Mouse (Mus musculus): Measurements from ENCODE around the gene Fancd2. TPM values are rescaled to one million over a fixed set of nuclear protein-coding genes. Genes with fewer than 3 reads are reported as not detected.
A peak's percentile ranks its signal among the peaks of the same experiment; 100 is the strongest.

Gene Fancd2
- total and polyA plus RNA-seq, 3 experiments, result 14.0 to 35.0 (median 18.5) TPM

DNA sequence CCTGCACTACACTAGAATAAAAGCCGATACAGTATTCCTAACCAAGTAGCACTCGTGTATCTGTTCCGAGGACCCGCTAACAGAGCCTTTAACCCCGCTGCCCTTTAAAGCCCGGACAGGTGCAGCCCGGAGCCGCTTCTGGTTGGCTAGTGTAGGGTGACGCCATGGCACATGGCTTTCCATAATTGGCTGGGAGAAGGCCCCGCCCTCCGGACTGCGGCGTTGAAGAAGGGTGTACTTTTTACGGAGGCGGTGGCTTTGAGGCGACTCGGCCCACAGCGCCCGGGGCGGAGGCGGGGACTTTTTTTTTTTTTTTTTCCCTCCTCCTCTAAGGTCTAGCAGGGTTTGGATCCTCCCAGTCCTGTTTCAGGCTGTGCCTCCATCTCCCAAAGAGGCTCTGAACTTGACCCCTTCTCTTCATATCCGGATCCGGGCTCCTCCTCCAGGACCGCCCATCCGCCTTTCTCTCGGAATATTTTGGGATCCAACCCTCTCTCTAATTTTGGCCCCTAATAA, 48.3 kb upstream of the Fancd2 start, which contains the start of gene Creld1 (continued):
- TF ChIP-seq CHD2 (IDR thresholded peaks at IDR 0.05; ENCODE audit: low read length) (no peak), ZNF384 (IDR thresholded peaks at IDR 0.05; ENCODE audit: low read depth, low read length) (peak; percentile 98), HCFC1 (IDR thresholded peaks at IDR 0.05; ENCODE audit: low read depth, low read length) (peak; percentile 50; the same call in 1 of the 2 replicates)

DNA sequence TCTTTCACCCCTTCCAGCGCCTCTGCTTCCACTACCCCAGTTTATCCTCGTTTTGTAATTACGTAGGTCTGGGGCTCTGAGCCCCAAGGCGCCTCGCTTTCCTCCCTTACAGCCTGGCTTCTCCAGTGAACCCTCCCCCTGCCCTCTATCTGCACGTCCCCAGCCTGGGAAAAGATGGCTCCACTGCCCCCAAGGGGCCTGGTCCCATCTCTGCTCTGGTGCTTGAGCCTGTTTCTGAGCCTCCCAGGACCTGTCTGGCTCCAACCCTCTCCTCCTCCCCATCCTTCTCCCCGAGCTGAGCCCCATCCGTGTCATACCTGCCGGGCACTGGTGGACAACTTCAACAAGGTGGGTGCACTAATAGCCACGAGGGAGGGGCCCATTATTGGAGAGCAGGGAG, 47.8 kb upstream of the Fancd2 start:
- Histone ChIP-seq H3K27ac (ENCODE audit: control insufficient read depth, low read depth, low read length) (peak overlapping the region; percentile 69), H3K79me2 (ENCODE audit: control insufficient read depth, insufficient read depth, low read length, poor library complexity) (0 out of 2 replicates have a peak, but pooled peaks cover 2% of the 10 kb centered on the region), H3K36me3 (ENCODE audit: control insufficient read depth in 1 of 2, insufficient read depth in 2 of 2, low read length in 2 of 2) (peaks cover 0 to 17% of the 10 kb centered on the region in 2 experiments; a peak in 2 of 4 replicates), H3K9ac (ENCODE audit: control insufficient read depth, low read depth, low read length, poor library complexity, severe bottlenecking) (peak overlapping the region; percentile 83), H3K4me1 (ENCODE audit: control insufficient read depth in 1 of 2, insufficient read depth in 2 of 2, low read length in 2 of 2) (peaks cover 6 to 21% of the 10 kb centered on the region in 2 experiments), H3K4me3 (ENCODE audit: control insufficient read depth in 1 of 2, insufficient read depth in 1 of 2, low read depth in 2 of 2, low read length in 2 of 2) (peak overlapping the region; percentile 73 to 84), H3K9me3 (replicated peaks; ENCODE audit: insufficient read depth, low read length) (no peaks in the 10 kb centered on the region), H3K27me3 (ENCODE audit: control insufficient read depth in 1 of 2, insufficient read depth in 2 of 2, low read length in 2 of 2) (0 out of 4 replicates have a peak, but pooled peaks cover 0 to 2% of the 10 kb centered on the region in 2 experiments)
- DNase-seq (ENCODE audit: low read depth, low spot score), result peak; percentile 63
- TF ChIP-seq ELF1 (IDR thresholded peaks at IDR 0.05; ENCODE audit: low read depth, low read length) (0 out of 2 replicates have a peak, but pooled peaks have one; percentile 4), ZKSCAN1 (IDR thresholded peaks at IDR 0.05; ENCODE audit: low read depth, low read length) (0 out of 2 replicates have a peak, but pooled peaks have one; percentile 5), ZC3H11A (IDR thresholded peaks at IDR 0.05; ENCODE audit: low read depth, low read length) (no peak), MXI1 (IDR thresholded peaks at IDR 0.05; ENCODE audit: low read depth, low read length) (0 out of 2 replicates have a peak, but pooled peaks have one; percentile 28), ETS1 (IDR thresholded peaks at IDR 0.05; ENCODE audit: low read depth, low read length) (0 out of 2 replicates have a peak, but pooled peaks have one; percentile 0)

- Histone ChIP-seq H3K27me3 (ENCODE audit: control insufficient read depth in 1 of 2, insufficient read depth in 2 of 2, low read length in 2 of 2) (no peaks in the 10 kb centered on the region), H3K79me2 (ENCODE audit: control insufficient read depth, insufficient read depth, low read length, poor library complexity) (0 out of 2 replicates have a peak, but pooled peaks cover 2% of the 10 kb centered on the region), H3K9me3 (replicated peaks; ENCODE audit: insufficient read depth, low read length) (no peaks in the 10 kb centered on the region), H3K4me3 (ENCODE audit: control insufficient read depth in 1 of 2, insufficient read depth in 1 of 2, low read depth in 2 of 2, low read length in 2 of 2) (no peak overlapping the region), H3K27ac (ENCODE audit: control insufficient read depth, low read depth, low read length) (no peak overlapping the region; the same call in 1 of the 2 replicates), H3K36me3 (ENCODE audit: control insufficient read depth in 1 of 2, insufficient read depth in 2 of 2, low read length in 2 of 2) (peaks cover 0 to 17% of the 10 kb centered on the region in 2 experiments; a peak in 2 of 4 replicates), H3K4me1 (ENCODE audit: control insufficient read depth in 1 of 2, insufficient read depth in 2 of 2, low read length in 2 of 2) (peaks cover 6 to 21% of the 10 kb centered on the region in 2 experiments), H3K9ac (ENCODE audit: control insufficient read depth, low read depth, low read length, poor library complexity, severe bottlenecking) (no peak overlapping the region)
- TF ChIP-seq GATA1 (IDR thresholded peaks at IDR 0.05; ENCODE audit: low read depth, low read length) (peak; percentile 66), POLR2A (IDR thresholded peaks at IDR 0.05; ENCODE audit: control insufficient read depth in 1 of 2, insufficient read depth in 1 of 2, low read depth in 1 of 2, low read length in 2 of 2, poor library complexity in 1 of 2) (no peak), RCOR1 (IDR thresholded peaks at IDR 0.05; ENCODE audit: low read depth, low read length) (no peak), HCFC1 (IDR thresholded peaks at IDR 0.05; ENCODE audit: low read depth, low read length) (no peak), ZKSCAN1 (IDR thresholded peaks at IDR 0.05; ENCODE audit: low read depth, low read length) (no peak), ELF1 (IDR thresholded peaks at IDR 0.05; ENCODE audit: low read depth, low read length) (no peak), POLR2AphosphoS5 (IDR thresholded peaks at IDR 0.05; ENCODE audit: borderline replicate concordance, low read depth, low read length) (no peak), ZMIZ1 (IDR thresholded peaks at IDR 0.05; ENCODE audit: low read depth, low read length) (no peak), GABPA (IDR thresholded peaks at IDR 0.05; ENCODE audit: low read depth, low read length) (peak; percentile 79), EP300 (IDR thresholded peaks at IDR 0.05; ENCODE audit: low read depth in 1 of 2, low read length in 2 of 2) (no peak), TBP (IDR thresholded peaks at IDR 0.05; ENCODE audit: low read depth, low read length) (no peak), USF1 (IDR thresholded peaks at IDR 0.05; ENCODE audit: low read depth, low read length) (no peak), MAFK (IDR thresholded peaks at IDR 0.05; ENCODE audit: borderline replicate concordance, low read depth, low read length) (peak; percentile 50; the same call in 1 of the 2 replicates), ETS1 (IDR thresholded peaks at IDR 0.05; ENCODE audit: low read depth, low read length) (peak; percentile 32; the same call in 1 of the 2 replicates), MYB (IDR thresholded peaks at IDR 0.05; ENCODE audit: low read depth, low read length) (no peak), MYC (IDR thresholded peaks at IDR 0.05; ENCODE audit: low read depth, low read length) (no peak)
- peak; percentile 41 for DNase-seq (ENCODE audit: low read depth, low spot score)
These were observed 44.3 kb upstream of the Fancd2 start for GRCm38 (mm10) chr6:113487125-113487576.
